Mouse (Mus musculus) ovary, postnatal 10 days (tissue): ENCODE data around the gene Gm16429.
"Not testable (repeated sequence)": the region's sequence is repeated elsewhere in the genome, so short reads cannot be mapped to it uniquely, and the experiment has no call there.

Experiments used
- DNase-seq: peaks from one replicate; pipeline ENCODE4 v3.0.0; 2022; ENCODE audit warnings: low spot score

The Gm16429 gene

GRCm38 (mm10) chr5:93928952-93929351, at the start of gene Gm16429:
Gene Gm16429, minus strand, starts transcription at chr5:93929052.
- not testable (repeated sequence) for DNase-seq
